Mouse (Mus musculus) E14TG2a.4 (cell line): Measurements from ENCODE around the gene Spata13.

Source experiments
- H3K27me3 ChIP-seq: 2 replicates; pipeline ENCODE4 v1.6.1; 2014; ENCODE audit warnings: low read length, control low read depth; ENCODE audit not compliant: insufficient read depth
- H3K36me3 ChIP-seq: 2 replicates; pipeline ENCODE4 v1.6.1; 2014; ENCODE audit warnings: low read length, control low read depth; ENCODE audit not compliant: insufficient read depth
- H3K4me1 ChIP-seq: replicated peaks from 2 replicates; pipeline ENCODE4 v1.6.1; 2014; ENCODE audit warnings: low read depth, low read length, control low read depth
- H3K4me3 ChIP-seq: replicated peaks from 2 replicates; pipeline ENCODE4 v1.5.1; 2014; ENCODE audit warnings: mild to moderate bottlenecking, low read length
- H3K9me3 ChIP-seq: 2 replicates; pipeline ENCODE4 v1.6.1; 2014; ENCODE audit warnings: low read length, control low read depth
- CTCF ChIP-seq: conservative IDR thresholded peaks from 2 replicates; pipeline ENCODE4 v1.5.1; 2014; ENCODE audit warnings: low read length
- NANOG ChIP-seq: IDR thresholded peaks from 2 replicates; pipeline ENCODE4 v1.6.1; 2014; ENCODE audit warnings: borderline replicate concordance, low read length, mixed read lengths
- POU5F1 ChIP-seq: IDR thresholded peaks from 2 replicates; pipeline ENCODE4 v1.6.1; 2014; ENCODE audit warnings: low read length, borderline replicate concordance

Spata13 gene

GRCm38 (mm10) chr14:60633961-60634864 lies at the start of gene Spata13:
TSS of gene Spata13 (plus strand) at chr14:60634001.
- H3K9me3 ChIP-seq = no peaks in the 10 kb centered on the region
- TF ChIP-seq CTCF = no peak
- no peak for TF ChIP-seq POU5F1
- TF ChIP-seq NANOG = no peak

GRCm38 (mm10) chr14:60586687-60587453 lies 46.9 kb upstream of the Spata13 start:
- Histone ChIP-seq H3K36me3 (no peaks in the 10 kb centered on the region), H3K4me3 (no peak overlapping the region), H3K27me3 (no peaks in the 10 kb centered on the region), H3K4me1 (peaks cover 25% of the 10 kb centered on the region), H3K9me3 (no peaks in the 10 kb centered on the region)
- TF ChIP-seq CTCF (no peak), NANOG (no peak), POU5F1 (no peak)

More at GRCm38 (mm10) chr14:60633961-60634864, at the start of gene Spata13:
- peaks cover 21% of the 10 kb centered on the region for H3K27me3 ChIP-seq
- peaks cover 52% of the 10 kb centered on the region for H3K4me1 ChIP-seq
- peak within 1 kb of the TSS; percentile 98 for H3K4me3 ChIP-seq
- peaks cover 27% of the 10 kb centered on the region for H3K36me3 ChIP-seq

DNA sequence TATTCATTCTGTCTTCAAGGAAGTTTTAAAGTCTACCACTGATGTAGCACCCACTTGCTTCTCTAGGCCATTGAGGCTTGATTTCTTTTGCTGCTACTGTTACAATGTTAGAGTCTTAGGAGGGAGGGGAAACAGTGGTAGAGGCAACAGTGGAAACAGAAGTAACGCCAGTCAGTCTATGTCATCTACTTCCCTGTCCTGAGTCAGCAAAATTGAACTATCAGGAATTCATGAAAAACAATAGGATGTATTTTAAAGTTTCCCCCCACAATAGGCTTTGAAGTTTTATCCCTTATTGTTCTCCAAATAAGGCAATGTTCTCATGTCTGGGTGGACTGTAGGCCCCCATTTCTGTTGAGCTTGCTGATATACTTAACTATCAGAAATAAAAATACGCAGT lies 44.8 kb upstream of the Spata13 start:
- no peaks in the 10 kb centered on the region for H3K27me3 ChIP-seq
- no peak overlapping the region for H3K4me3 ChIP-seq
- H3K4me1 ChIP-seq = peaks cover 29% of the 10 kb centered on the region
- no peaks in the 10 kb centered on the region for H3K9me3 ChIP-seq
- TF ChIP-seq CTCF (no peak), POU5F1 (no peak), NANOG (no peak)
- no peaks in the 10 kb centered on the region for H3K36me3 ChIP-seq

GRCm38 (mm10) chr14:60592339-60592738 lies 41.5 kb upstream of the Spata13 start:
- Histone ChIP-seq H3K4me1 (peaks cover 20% of the 10 kb centered on the region), H3K9me3 (no peaks in the 10 kb centered on the region), H3K36me3 (no peaks in the 10 kb centered on the region), H3K27me3 (0 out of 2 replicates have a peak, but pooled peaks cover 2% of the 10 kb centered on the region), H3K4me3 (no peak overlapping the region)
- TF ChIP-seq CTCF (no peak), NANOG (no peak), POU5F1 (no peak)

GRCm38 (mm10) chr14:60592822-60593221 lies 41.0 kb upstream of the Spata13 start:
- Histone ChIP-seq H3K4me1 (peaks cover 20% of the 10 kb centered on the region), H3K9me3 (no peaks in the 10 kb centered on the region), H3K27me3 (0 out of 2 replicates have a peak, but pooled peaks cover 2% of the 10 kb centered on the region), H3K36me3 (no peaks in the 10 kb centered on the region), H3K4me3 (no peak overlapping the region)
- TF ChIP-seq POU5F1 (no peak), NANOG (no peak), CTCF (no peak)

DNA sequence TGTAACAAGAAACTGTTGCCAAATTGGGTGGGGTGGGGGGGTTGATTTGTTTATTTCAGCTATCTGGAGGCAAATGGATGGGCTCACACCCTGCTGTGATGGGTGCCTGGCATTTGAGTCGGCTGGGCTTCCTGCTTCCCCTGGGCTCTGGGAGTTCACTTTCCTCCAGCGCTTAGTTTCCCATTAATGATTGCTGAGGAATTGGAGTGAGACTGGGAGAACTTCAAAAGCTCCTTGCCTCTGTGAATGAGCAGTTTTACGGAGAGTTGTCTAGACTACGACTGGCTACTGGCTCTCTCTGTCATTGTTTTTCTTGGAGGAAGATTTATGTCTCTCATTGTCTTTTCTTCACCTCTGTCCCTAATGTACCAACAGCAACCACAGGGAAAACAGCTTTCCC lies 36.2 kb upstream of the Spata13 start:
- peaks cover 4% of the 10 kb centered on the region; the same call in 1 of the 2 replicates for H3K4me1 ChIP-seq
- H3K4me3 ChIP-seq = no peak overlapping the region
- H3K9me3 ChIP-seq = no peaks in the 10 kb centered on the region
- TF ChIP-seq NANOG (no peak), CTCF (no peak), POU5F1 (no peak)
- H3K27me3 ChIP-seq = 0 out of 2 replicates have a peak, but pooled peaks cover 2% of the 10 kb centered on the region
- H3K36me3 ChIP-seq = no peaks in the 10 kb centered on the region

DNA sequence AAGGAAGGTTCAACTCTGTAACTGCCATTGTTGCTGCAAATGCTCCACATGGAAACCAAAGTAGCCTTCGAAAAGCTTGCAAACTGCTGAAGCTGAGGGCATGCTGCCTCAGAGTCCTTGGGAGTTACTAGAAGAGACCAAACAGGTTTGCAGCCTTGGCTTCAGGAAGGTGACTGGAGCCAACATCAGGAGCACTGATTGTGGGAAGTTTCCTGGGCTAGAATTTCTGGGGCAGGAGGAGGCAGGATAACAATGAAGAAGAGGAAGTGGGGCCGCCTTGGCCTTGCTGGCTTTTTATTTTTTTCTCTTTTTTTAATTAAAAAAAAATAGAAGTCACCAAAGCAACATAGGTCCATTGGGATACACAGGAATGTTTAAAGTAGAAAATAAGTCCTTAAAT lies 34.8 kb upstream of the Spata13 start:
- H3K36me3 ChIP-seq = no peaks in the 10 kb centered on the region
- TF ChIP-seq CTCF = no peak
- no peak for TF ChIP-seq NANOG
- no peak for TF ChIP-seq POU5F1
- H3K4me1 ChIP-seq = no peaks in the 10 kb centered on the region
- H3K9me3 ChIP-seq = no peaks in the 10 kb centered on the region
- 0 out of 2 replicates have a peak, but pooled peaks cover 2% of the 10 kb centered on the region for H3K27me3 ChIP-seq
- H3K4me3 ChIP-seq = no peak overlapping the region

- no peak for TF ChIP-seq NANOG
- no peak for TF ChIP-seq CTCF
- TF ChIP-seq POU5F1 = no peak
- Histone ChIP-seq H3K4me1 (no peaks in the 10 kb centered on the region), H3K27me3 (peaks cover 2% of the 10 kb centered on the region; the same call in 1 of the 2 replicates), H3K9me3 (no peaks in the 10 kb centered on the region), H3K36me3 (no peaks in the 10 kb centered on the region), H3K4me3 (no peak overlapping the region)
Observed at GRCm38 (mm10) chr14:60605564-60605963, 28.2 kb upstream of the Spata13 start.
